Mouse (Mus musculus) natural killer cell, adult 2 months (primary cell): ENCODE results near the gene Sars2.
"Not testable (repeated sequence)": the region's sequence is repeated elsewhere in the genome, so short reads cannot be mapped to it uniquely, and the experiment has no call there.

ENCODE experiments used
- DNase-seq, 2 experiments: peaks; one replicate each; pipeline ENCODE4 v3.0.0; 2022; ENCODE audit warnings: low spot score in 2 of 2

The Sars2 gene

DNA sequence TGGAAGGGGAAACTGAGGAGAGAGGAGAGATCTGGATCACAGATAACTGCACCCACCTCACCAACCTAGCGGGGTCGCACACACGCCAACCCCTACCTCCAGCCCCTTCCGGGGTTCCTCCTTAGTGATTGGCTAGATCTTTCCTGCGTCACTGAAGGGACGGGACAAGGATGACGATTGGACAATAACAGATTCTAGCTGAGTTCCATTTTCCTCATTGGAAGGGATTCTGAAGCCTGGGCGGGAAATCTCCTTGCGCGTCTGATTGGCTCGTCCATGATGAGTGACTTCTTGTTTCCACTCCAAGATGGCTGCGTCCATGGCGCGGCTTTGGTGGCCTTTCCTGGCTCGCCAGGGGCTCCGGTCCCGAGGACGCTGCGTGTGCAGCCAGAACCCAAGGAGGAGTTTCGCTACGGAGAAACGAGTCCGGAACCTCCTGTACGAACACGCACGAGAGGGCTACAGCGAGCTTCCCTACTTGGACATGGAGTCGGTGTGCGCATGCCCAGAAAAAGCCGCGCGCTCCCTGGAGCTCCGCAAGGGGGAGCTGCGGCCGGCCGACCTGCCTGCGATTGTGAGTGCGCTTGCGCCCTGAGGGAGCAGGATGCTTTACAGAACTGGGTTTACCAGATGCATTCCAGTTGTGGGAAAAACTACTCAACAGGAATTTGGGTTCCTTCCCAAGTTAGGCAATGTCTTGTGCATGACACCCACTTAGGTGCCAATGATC lies at the start of gene Sars2, which contains the start of gene Mrps12:
TSS of gene Sars2 (plus strand) at position 284 of the 730 bp plus-strand sequence.
TSS of gene Mrps12 (minus strand) at position 112 of the 730 bp plus-strand sequence.
- DNase-seq = peak; percentile 96 to 97

DNA sequence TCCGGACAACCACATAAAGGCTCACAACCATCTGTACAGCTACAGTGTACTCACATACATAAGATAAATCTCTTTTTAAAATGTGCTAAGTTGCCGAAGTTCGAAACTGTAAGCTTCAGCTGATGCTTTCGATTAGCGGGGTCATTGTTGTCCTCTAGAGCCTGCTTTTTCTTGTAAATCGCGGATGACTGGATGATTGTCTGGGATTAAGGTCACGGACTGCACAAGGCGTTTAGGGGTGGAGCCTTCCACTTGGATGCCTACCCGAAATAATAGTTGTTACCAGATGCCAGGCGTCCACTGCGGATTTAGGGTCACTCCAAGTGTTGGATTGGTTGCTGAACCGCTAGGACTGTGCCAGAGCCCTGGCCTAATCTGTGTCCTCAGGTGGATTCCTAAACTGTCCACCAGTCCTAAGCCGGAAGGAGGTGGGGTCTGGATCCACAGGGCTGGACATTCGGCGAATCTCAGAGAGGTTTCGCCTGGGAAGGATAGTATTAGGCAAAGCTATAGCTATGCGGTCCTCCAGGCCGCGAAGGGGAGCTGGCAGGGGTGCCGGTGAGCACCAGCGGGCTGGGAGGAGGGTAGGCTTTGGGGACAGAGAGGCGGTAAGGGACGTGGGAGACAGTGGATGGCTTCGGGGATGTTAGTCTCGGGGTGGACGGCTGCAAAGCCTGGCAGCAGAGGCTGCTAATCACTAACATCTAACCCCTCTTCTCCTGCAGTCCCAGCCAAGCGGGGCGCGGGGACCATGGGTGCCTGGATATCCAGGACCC lies 49.1 kb upstream of the Sars2 start, which contains the start of gene Fbxo27:
TSS of gene Fbxo27 (plus strand) at position 305 of the 776 bp plus-strand sequence.
- DNase-seq = no peak

DNA sequence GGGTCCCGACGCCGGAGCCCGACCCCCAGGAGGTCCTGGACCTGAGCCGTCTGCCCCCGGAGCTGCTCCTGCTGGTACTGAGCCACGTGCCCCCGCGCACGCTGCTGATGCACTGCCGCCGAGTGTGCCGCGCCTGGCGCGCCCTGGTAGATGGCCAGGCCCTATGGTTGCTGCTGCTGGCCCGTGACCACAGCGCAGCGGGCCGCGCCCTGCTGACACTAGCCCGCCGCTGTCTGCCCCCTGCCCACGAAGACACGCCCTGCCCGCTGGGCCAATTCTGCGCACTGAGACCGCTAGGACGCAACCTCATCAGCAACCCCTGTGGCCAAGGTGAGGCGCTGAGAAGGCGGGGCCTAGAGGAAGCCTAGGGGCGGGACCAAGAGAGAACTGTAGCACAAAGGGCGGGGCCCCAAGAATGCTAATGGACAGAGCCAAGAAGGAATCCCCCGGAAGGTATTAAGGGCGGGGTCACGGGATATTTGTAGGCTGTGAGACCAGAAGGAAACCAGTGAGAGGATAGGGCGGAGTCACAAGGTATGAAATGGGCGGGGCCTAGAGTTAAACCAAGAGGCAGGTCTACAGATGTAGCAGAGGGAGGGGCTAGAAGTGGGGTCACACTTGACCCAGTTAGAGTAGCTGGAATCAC lies 48.3 kb upstream of the Sars2 start:
- DNase-seq = peak; percentile 96 to 100

DNA sequence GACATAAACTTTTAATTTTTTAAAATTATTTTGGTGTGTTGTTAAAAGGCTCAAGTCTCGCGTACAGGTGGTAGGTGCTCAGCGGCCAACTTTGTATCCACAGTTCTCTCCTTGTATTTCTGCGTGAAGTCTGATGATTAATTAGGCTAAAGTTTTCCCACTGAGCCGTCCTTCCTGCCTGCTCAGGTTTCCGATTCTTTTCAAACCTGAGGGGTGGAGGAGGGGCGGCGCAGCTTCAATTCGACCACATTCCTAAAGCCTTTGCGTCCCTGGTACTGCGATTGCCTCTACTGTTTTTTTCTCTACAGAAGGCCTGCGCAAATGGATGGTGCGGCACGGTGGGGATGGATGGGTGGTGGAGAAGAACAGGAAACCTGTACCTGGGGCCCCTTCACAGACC lies 47.4 kb upstream of the Sars2 start:
- peak in 1 of 2 experiments; percentile 11 for DNase-seq

DNA sequence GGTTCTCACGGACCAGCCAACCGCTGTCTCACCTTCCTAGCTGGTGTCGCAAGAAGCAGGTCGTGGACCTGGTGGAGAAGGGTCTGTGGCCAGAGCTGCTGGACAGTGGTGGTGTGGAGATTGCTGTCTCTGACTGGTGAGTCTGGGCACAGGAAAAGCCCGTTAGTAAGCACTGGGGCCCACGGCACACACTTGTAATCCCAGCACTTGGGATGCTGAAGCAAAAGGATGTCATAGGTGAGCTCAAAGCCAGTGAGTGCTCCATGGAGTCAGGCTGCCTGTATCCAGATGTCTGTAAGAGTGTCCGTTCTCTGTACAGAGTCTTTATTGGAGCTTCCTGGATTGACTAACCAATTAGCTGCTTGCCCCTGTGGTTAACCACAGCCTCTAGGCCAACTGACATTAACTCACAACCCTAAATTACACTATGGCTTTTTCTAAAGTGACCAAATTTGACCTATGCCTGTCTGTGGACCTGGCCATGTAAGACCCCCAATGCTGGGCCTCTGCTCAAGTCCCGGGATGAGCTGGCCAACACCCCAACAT lies 46.8 kb upstream of the Sars2 start:
- peak; percentile 53 to 69 for DNase-seq

DNA sequence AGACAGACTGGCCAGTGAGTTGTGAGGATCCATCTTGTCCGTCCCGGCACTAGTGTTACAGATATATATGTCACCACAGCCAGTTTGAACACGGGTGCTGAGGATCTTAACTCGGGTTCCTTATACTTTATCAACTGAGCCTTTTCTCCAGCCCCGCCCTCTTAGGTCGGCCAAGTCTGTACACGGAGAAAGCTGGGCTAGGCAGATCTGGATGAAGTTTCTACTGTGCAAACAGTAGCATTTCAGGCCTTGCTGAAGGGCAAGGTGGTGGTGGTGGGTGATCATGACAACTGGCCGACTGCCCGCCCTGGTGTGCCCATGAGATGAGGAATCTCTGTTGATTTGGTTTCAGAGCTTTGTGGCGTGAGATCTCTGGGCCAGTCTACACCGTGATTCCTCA lies 44.5 kb upstream of the Sars2 start:
- DNase-seq = no peak

DNA sequence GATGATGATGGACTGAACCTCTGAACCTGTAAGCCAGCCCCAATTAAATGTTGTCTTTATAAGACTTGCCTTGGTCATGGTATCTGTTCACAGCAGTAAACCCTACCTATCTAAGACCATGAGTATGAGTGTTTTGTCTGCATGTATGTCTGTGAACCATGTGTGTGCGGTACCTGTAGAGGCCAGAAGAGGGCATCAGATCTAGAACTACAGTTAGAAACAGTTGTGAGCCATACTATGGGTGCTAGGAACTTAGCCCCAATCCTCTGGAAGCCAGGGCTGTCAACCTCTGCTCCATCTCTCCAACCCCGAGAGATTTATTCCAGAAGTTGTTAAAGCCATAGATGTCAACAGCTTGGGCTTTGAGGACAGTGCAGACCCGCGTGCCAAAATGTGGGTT lies 41.5 kb upstream of the Sars2 start:
- DNase-seq = no peak

DNA sequence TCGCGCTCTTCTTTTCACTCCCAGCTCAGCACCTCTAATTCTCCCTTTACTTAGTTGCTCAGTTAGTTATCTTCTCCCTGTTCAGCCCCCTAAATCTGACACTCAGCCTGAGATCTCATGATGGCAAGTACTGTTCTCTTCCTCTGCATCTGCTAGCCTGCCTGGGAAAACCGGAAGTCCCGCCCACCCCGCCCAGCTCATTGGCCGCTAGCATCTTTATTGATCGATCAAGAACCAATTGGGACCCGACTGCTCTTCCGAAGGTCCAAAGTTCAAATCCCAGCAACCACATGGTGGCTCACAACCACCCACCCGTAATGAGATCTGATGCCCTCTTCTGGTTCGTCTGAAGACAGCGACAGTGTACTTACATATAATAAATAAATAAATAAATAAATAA lies 40.5 kb upstream of the Sars2 start:
- DNase-seq = not testable (repeated sequence)

DNA sequence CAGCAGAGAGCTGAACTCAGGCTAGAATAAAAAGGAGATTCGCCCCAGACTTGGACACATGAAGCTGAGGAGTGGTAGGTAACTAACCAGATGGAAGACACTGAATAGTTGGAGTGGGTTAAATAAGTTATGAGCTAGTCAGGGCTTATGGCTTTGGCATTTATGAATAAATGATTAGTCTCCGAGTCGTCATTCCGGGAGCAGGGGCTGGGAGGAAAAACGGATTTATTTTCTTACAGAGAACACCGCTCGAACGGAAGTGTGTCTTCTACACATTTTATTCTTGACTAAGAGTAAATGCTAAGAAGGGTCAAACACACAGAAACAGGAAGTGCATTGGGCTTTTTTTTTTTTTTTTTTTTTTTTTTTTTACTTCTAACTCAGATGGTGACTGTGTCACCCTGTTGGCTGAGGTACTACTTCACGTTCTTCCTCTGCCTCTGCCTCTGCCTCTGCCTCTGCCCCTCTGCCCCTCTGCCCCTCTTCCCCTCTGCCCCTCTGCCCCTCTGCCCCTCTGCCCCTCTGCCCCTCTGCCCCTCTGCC lies 39.1 kb upstream of the Sars2 start:
- DNase-seq = peak in 1 of 2 experiments; percentile 17

DNA sequence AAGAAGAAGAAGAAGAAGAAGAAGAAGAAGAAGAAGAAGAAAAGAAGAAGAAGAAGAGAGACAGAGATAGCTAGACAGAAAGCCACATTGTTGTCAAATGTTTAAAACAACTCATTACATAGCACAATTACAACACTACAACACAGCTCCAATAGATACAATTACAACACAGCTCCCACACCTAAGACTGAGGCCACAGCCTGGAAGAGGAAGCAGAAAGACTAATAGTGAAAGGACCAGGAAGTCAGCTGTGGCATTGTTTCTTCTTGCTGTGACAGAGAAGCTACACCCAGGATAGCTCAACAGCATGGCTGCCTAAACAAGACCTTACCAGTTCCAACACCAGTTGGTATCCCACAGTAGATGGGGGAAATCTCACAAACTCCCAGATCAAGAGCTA lies 32.3 kb upstream of the Sars2 start:
- DNase-seq = no peak

DNA sequence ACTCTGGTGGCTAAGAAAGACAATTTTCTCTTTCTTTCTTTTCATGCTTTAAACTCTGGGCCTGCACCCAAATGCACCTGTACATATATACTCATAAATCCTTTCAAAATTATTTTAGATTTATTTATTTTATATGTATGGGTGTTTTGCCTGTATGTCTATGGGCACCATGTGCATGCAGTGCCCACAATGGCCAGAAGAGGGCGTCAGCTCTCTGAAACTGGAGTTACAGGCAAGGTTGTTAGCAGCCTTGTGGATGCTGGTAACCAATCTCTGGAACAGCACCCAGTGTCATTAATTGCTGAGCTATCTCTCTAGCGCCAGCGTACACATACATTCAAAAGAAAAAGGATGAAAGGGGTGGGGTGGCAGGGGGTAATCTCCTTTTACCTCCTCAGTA lies 30.8 kb upstream of the Sars2 start:
- DNase-seq = no peak

DNA sequence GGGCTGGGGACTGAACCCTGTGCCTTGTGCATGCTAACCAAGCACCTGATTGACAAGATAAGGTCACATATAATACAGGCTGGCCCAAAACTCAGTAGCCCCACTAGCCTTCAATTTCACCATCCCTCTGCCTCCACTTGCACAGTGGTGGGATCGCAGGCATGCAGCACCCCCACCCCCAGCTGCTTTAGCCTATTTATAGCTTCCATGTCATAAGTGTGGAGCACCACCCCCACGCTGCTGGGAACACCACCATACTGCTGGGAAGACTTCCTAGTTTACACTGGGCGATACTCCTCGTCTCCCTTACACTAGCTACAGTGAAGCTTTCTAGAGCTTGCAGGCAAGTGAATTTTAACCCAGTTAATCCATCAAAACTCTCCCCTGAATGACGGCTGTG lies 27.1 kb upstream of the Sars2 start:
- no peak for DNase-seq

DNA sequence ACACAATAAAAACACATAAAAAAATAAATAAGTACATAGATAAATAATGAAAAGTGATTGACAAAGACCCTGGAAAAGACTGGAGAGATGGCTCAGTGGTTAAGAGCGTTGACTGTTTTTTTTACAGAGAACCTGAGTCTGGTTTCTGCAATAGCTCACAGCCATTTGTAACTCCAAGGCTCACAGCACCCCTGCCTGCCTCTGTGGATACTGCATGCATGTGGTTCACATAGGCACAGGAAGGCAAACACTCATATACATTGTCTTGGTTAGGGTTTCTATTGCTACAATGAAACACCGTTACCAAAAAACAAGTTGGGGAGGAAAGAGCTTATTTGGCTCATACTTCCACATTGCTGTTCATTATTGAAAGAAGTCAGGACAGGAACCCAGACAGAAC lies 26.2 kb upstream of the Sars2 start:
- DNase-seq = peak; percentile 21 to 23

DNA sequence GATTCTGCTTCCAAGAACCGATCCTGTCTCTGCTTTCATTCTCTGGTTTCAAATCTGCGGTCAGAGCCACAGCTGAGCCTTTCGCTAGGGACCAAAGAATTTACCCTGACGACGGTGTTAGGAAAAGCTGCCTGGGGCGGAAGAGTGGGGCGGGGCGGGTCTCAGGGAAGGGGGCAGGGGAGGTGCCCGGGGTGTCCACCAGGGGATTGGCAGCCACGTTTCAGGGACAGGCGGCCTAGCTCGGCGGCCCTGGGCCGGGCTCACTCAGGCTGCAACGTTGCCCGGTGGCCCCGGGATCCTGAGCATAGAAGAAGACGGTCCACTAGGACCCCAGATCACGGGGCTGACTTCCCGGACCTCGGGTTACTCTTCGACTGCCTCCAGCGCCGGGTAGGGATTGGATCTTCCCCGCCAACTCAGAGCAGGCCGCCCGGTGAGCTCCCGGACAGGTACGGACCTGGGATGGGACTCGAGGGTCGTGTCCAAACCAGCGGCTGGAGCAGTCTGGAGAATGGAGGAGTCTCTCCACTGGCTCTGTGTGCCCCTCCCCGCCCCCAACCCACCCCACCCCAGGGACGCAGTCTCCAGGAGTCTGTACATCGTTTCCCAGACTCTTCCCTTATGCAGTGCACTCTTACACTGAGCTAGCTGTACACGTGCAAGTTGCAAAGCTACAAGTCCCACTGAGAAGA lies 25.1 kb upstream of the Sars2 start, which contains the start of gene Fbxo17:
TSS of gene Fbxo17 (plus strand) at position 215 of the 692 bp plus-strand sequence.
- peak; percentile 41 to 44 for DNase-seq

DNA sequence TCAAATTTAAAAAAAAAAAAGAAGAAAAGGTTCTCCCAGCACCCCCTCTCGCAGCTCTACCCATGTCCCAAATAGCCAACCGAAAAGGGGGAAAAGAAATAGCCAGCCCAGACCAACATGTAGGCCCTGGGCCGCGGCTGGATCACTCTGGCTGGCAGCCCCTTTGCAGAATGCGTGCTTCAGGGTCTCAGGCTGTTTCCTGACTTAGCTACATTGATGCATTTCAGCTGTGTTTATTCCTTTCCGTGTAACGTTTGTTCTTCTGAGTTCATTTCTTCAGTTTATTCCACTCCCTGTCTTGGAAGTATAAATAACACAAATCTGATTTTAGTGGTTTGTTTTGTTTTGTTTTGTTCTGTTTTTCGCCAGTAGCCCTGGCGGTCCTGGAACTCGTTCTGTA lies 24.1 kb upstream of the Sars2 start:
- no peak for DNase-seq

DNA sequence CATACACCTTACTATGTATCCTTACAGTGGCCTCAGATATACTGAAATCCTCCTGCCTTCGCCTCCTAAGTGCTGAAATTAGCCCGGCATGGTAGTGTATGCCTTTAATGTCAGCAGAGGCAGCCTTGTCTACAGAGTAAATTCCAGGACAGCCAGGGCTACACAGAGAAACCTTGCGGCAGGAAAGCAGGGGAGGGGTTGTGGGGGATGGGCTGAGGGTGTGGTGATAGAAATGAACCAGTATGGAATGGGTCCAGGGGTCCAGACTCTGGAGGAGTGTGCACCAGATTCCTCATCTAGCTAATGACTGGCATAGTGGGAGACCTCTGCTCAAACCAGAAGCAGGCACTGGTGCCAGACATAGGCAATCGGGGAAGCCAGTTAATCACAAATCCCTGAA lies 22.6 kb upstream of the Sars2 start:
- DNase-seq = no peak

DNA sequence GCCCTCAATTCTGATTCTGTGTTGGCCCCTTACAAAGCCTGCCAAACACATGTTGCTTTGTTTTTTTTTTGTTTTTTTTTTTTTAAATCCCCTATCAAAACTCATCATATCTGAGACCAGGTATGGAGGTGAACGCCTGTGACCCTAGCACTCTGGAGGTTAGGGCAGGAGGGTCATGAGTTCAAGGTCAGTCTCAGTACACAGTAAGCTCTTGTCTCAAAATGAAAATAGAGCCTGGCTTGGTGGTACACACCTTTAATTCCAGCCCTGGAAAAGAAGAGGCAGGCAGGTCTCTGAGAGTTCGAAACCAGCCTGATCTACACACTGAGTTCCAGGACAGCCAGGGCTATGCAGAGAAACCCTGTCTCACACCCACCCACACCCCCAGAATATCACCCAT lies 22.1 kb upstream of the Sars2 start:
- DNase-seq = no peak

DNA sequence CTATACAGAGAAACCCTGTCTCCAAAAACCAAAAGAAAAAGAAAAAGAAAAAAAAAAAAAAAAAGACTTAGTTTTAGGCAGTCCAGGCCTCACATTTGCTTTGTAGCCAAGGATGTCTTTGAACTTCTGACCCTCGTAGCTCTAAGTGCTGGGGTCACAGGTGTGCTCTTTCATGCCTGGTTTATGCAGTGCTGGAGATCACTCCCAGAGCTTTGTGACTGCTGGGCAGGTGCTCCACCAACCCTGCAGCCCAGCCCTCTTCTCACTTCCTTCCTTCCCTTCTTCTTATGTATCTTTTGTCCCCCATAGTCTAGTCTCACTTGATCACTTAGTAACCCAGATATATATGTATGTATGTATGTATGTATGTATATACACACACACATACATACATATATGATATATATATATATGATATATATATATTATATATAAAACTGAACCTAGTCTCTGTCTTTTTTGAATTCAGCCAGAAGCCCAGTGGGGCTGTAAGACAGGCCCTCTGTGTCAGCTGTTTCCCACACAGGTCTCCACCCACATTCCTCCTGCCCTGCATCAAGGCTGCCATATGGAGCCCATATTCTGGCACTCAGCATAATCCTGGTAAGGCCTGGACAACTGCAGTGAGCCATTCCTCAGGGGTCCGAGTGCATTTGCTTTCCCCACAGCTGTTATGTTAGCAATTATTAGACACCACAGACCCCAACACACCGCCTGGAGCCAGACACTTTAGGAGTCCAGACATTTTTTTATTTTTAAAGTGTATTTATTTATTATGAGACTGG lies 20.8 kb upstream of the Sars2 start:
- no peak for DNase-seq

DNA sequence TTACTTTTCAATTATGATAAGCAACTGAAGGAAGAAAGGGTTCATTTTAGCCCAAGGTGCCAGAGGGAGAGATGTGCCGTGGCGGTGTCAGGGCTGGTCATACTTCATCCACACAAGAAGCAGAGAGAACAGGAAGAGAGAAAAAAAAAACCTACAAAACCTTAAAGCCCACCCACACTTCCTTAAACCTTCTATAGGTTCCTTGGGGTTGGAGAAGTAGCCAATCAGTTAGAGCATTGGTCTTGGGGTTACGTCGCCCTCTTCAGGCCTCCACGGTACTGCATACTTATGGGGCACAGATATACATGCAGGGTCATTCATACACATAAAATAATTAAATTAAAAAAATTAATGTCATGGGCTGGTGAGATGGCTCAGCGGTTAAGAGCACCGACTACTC lies 19.7 kb upstream of the Sars2 start:
- no peak for DNase-seq

DNA sequence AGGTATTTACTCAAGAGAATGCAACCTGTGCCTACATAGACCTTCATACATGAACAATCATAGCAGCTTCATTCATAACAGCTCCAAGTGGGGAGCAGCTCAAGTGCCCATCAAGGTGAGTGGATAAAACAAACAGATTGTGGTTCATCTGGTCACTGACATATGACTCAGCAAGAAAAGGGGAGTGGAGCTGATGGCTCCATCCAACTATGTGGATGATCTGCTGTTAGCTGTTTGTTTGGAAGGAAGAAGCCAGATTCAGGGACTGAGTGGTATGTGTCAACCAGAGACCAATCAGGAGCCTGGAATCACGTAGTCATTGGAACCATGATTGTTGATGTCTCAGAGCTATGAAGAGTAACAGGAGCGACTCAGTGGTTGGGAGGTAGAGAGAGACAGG lies 17.2 kb upstream of the Sars2 start:
- DNase-seq = no peak
